Comparison of ENCODE assay signal across 14 mouse cellular contexts in genomic region chr1:184891998-184892397, GRCm38 (mm10). TPM values are rescaled to one million over a fixed set of nuclear protein-coding genes. Genes with fewer than 3 reads are reported as not detected.
A peak's percentile ranks its signal among the peaks of the same experiment; 100 is the strongest.
DNase-seq lines count a peak whose midpoint lies in the region; ATAC-seq and TF ChIP-seq lines count a peak whose summit lies in the region.
"Had no signal": no experiment of that assay in that cellular context is flagged by ENCODE, and none has a peak within 500 bp of the region (broad histone marks: within the 10 kb centered on the region; RNA-seq: fewer than 3 reads in every experiment).

No protein-coding gene starts in this region.

- no peaks in the 10 kb centered on the region for H3K27me3 ChIP-seq in intestine, postnatal 0 days (replicated peaks; ENCODE audit: control insufficient read depth, insufficient read depth, low read length)
- no peaks in the 10 kb centered on the region for H3K27me3 ChIP-seq in intestine, embryonic 15.5 days (replicated peaks)
- no peaks in the 10 kb centered on the region for H3K27me3 ChIP-seq in liver, postnatal 0 days (ENCODE audit: insufficient read depth, low read length)
- H3K27me3 ChIP-seq in liver, embryonic 11.5 days (replicated peaks; ENCODE audit: control insufficient read depth, insufficient read depth, low read length): no peaks in the 10 kb centered on the region
- H3K27me3 ChIP-seq: heart, embryonic 13.5 days; limb, embryonic 15.5 days had no signal

- H3K27ac ChIP-seq in intestine, postnatal 0 days (ENCODE audit: low read depth, low read length): no peak overlapping the region
- H3K27ac ChIP-seq in intestine, embryonic 15.5 days: no peak overlapping the region
- H3K27ac ChIP-seq in liver, postnatal 0 days (ENCODE audit: low read depth): no peak overlapping the region
- no peak overlapping the region for H3K27ac ChIP-seq in liver, embryonic 11.5 days (ENCODE audit: low read depth, low read length)
- H3K27ac ChIP-seq: heart, embryonic 13.5 days; limb, embryonic 15.5 days had no signal

- WGBS in intestine, postnatal 0 days: 76% methylated on average over 3 of the region's 3 CpGs
- WGBS in intestine, embryonic 15.5 days: 78% methylated on average over 3 of the region's 3 CpGs
- WGBS in liver, postnatal 0 days (ENCODE audit: insufficient replicate concordance): 72% methylated on average over 3 of the region's 3 CpGs
- WGBS in liver, embryonic 11.5 days: 66% methylated on average over 3 of the region's 3 CpGs

- DNase-seq in liver, postnatal 0 days: no peak
- DNase-seq in liver, embryonic 11.5 days (ENCODE audit: low spot score): no peak
- peak; percentile 31 for DNase-seq in NIH3T3 (ENCODE audit: low read depth)
- DNase-seq in brain, embryonic 14.5 days (ENCODE audit: low read depth): no peak
- no peak for DNase-seq in cerebellum, postnatal 25 days
- DNase-seq: cerebellum, postnatal 10 days; gastrocnemius, postnatal 25 days; right cerebral cortex, postnatal 25 days had no signal

- no peaks in the 10 kb centered on the region for H3K4me1 ChIP-seq in intestine, postnatal 0 days (replicated peaks; ENCODE audit: control insufficient read depth, insufficient read depth, low read length)
- no peaks in the 10 kb centered on the region for H3K4me1 ChIP-seq in intestine, embryonic 15.5 days (replicated peaks)
- no peaks in the 10 kb centered on the region for H3K4me1 ChIP-seq in liver, postnatal 0 days (ENCODE audit: insufficient read depth)
- no peaks in the 10 kb centered on the region for H3K4me1 ChIP-seq in liver, embryonic 11.5 days (replicated peaks; ENCODE audit: control insufficient read depth, insufficient read depth, low read length)
- H3K4me1 ChIP-seq: heart, embryonic 13.5 days; limb, embryonic 15.5 days had no signal

- no peak for TF ChIP-seq EP300 in liver, postnatal 0 days (IDR thresholded peaks at IDR 0.05; ENCODE audit: low read depth)

- no peak for TF ChIP-seq POLR2A in brain, embryonic 14.5 days (IDR thresholded peaks at IDR 0.05; ENCODE audit: borderline replicate concordance, extremely low read depth, insufficient read depth, insufficient read length, poor library complexity, severe bottlenecking)

- H3K9ac ChIP-seq in intestine, postnatal 0 days (ENCODE audit: low read depth, low read length): no peak overlapping the region
- no peak overlapping the region for H3K9ac ChIP-seq in intestine, embryonic 15.5 days
- no peak overlapping the region for H3K9ac ChIP-seq in liver, postnatal 0 days (replicated peaks)
- no peak overlapping the region for H3K9ac ChIP-seq in liver, embryonic 11.5 days (ENCODE audit: low read depth, low read length)
- H3K9ac ChIP-seq: heart, embryonic 13.5 days; limb, embryonic 15.5 days had no signal

- ATAC-seq in intestine, postnatal 0 days: no peak
- no peak for ATAC-seq in intestine, embryonic 15.5 days
- no peak for ATAC-seq in liver, postnatal 0 days
- no peak for ATAC-seq in liver, embryonic 11.5 days (replicated peaks; ENCODE audit: low FRiP score)
- ATAC-seq: intestine, embryonic 16.5 days; midbrain, embryonic 16.5 days had no signal

- H3K4me2 ChIP-seq in intestine, postnatal 0 days (replicated peaks; ENCODE audit: low read depth): no peak overlapping the region
- H3K4me2 ChIP-seq in intestine, embryonic 15.5 days (replicated peaks): no peak overlapping the region
- no peak overlapping the region for H3K4me2 ChIP-seq in liver, postnatal 0 days (ENCODE audit: low read depth, low read length)
- no peak overlapping the region for H3K4me2 ChIP-seq in liver, embryonic 11.5 days
- H3K4me2 ChIP-seq: heart, embryonic 13.5 days; limb, embryonic 15.5 days had no signal

- H3K9me3 ChIP-seq in intestine, postnatal 0 days (ENCODE audit: control insufficient read depth): no peaks in the 10 kb centered on the region
- H3K9me3 ChIP-seq in intestine, embryonic 15.5 days: no peaks in the 10 kb centered on the region
- no peaks in the 10 kb centered on the region for H3K9me3 ChIP-seq in liver, postnatal 0 days (ENCODE audit: low read length)
- H3K9me3 ChIP-seq in liver, embryonic 11.5 days (ENCODE audit: control insufficient read depth, low read length): no peaks in the 10 kb centered on the region
- H3K9me3 ChIP-seq: heart, embryonic 13.5 days; limb, embryonic 15.5 days had no signal

- TF ChIP-seq CTCF in intestine, postnatal 0 days (IDR thresholded peaks at IDR 0.05; ENCODE audit: low read depth): peak; percentile 69
- TF ChIP-seq CTCF in liver, postnatal 0 days (IDR thresholded peaks at IDR 0.05; ENCODE audit: low read depth): peak; percentile 47
- TF ChIP-seq CTCF in brain, embryonic 14.5 days (IDR thresholded peaks at IDR 0.05; ENCODE audit: borderline replicate concordance, extremely low read depth, insufficient read depth, insufficient read length): peak; percentile 29; the same call in 1 of the 2 replicates

- no peak overlapping the region for H3K4me3 ChIP-seq in intestine, postnatal 0 days (ENCODE audit: low read depth, low read length)
- no peak overlapping the region for H3K4me3 ChIP-seq in intestine, embryonic 15.5 days (replicated peaks)
- H3K4me3 ChIP-seq in liver, postnatal 0 days (ENCODE audit: low read depth, low read length): no peak overlapping the region
- H3K4me3 ChIP-seq in liver, embryonic 11.5 days (ENCODE audit: low read depth, low read length): no peak overlapping the region
- H3K4me3 ChIP-seq: heart, embryonic 13.5 days; limb, embryonic 15.5 days had no signal

- H3K36me3 ChIP-seq in intestine, postnatal 0 days (ENCODE audit: control insufficient read depth, insufficient read depth): no peaks in the 10 kb centered on the region
- H3K36me3 ChIP-seq in intestine, embryonic 15.5 days: no peaks in the 10 kb centered on the region
- H3K36me3 ChIP-seq in liver, postnatal 0 days (replicated peaks; ENCODE audit: insufficient read depth, low read length): no peaks in the 10 kb centered on the region
- H3K36me3 ChIP-seq in liver, embryonic 11.5 days (ENCODE audit: control insufficient read depth, insufficient read depth, low read length): no peaks in the 10 kb centered on the region
- H3K36me3 ChIP-seq: heart, embryonic 13.5 days; limb, embryonic 15.5 days had no signal

RNA-seq across cellular contexts. Expression of gene C130074G19Rik, which starts 9.0 kb away (rescaled TPM):
- 6.3 and 6.4 TPM in 2 replicates for polyA plus RNA-seq in intestine, postnatal 0 days (2015; fragmentation: Nextera tagmentation; extraction: Ambion mirVana)
- polyA plus RNA-seq in intestine, embryonic 15.5 days (2015; fragmentation: Nextera tagmentation; extraction: Ambion mirVana): 2.3 and 2.7 TPM in 2 replicates
- polyA plus RNA-seq in liver, postnatal 0 days (2015; fragmentation: Nextera tagmentation; extraction: Ambion mirVana): 5.6 and 6.5 TPM in 2 replicates
- polyA plus RNA-seq in liver, embryonic 11.5 days (2014; fragmentation: Nextera tagmentation; extraction: Ambion mirVana): 1.9 and 2.0 TPM in 2 replicates
- polyA plus RNA-seq in brain, embryonic 14.5 days (2012; rRNA removed): 4.4 and 7.8 TPM in 2 replicates

RNA-seq across cellular contexts. Expression of gene Marc2, which starts 45.7 kb away (rescaled TPM):
- 555 and 620 TPM in 2 replicates for polyA plus RNA-seq in intestine, postnatal 0 days (2015; fragmentation: Nextera tagmentation; extraction: Ambion mirVana)
- polyA plus RNA-seq in intestine, embryonic 15.5 days (2015; fragmentation: Nextera tagmentation; extraction: Ambion mirVana): 361 and 402 TPM in 2 replicates
- polyA plus RNA-seq in liver, postnatal 0 days (2015; fragmentation: Nextera tagmentation; extraction: Ambion mirVana): 608 and 698 TPM in 2 replicates
- polyA plus RNA-seq in liver, embryonic 11.5 days (2014; fragmentation: Nextera tagmentation; extraction: Ambion mirVana): 240 and 250 TPM in 2 replicates
- 43.8 and 44.1 TPM in 2 replicates for polyA plus RNA-seq in brain, embryonic 14.5 days (2012; rRNA removed)
